Mouse (Mus musculus) intestine, embryonic 15.5 days (tissue): ENCODE results near the gene Egfem1. TPM values are rescaled to one million over a fixed set of nuclear protein-coding genes. Genes with fewer than 3 reads are reported as not detected.
A peak's percentile ranks its signal among the peaks of the same experiment; 100 is the strongest.

Source experiments
- ATAC-seq: fragments of 200-750 bp; cut with Nextera tagmentation; 2 replicates; pipeline ENCODE4 v1.8.0; 2017; ENCODE audit warnings: moderate TSS enrichment, moderate library complexity
- H3K27ac ChIP-seq: fragments of 300-500 bp; sonication (generic); 2 replicates; pipeline ENCODE4 v1.5.1; 2015; ENCODE audit warnings: mild to moderate bottlenecking, inconsistent platforms
- H3K27me3 ChIP-seq: fragments of 300-500 bp; sonication (generic); replicated peaks from 2 replicates; pipeline ENCODE4 v1.6.1; 2015; ENCODE audit warnings: inconsistent platforms
- H3K36me3 ChIP-seq: fragments of 300-500 bp; sonication (generic); 2 replicates; pipeline ENCODE4 v1.6.1; 2015; ENCODE audit warnings: inconsistent platforms
- H3K4me1 ChIP-seq: fragments of 300-500 bp; sonication (generic); replicated peaks from 2 replicates; pipeline ENCODE4 v1.6.1; 2015; ENCODE audit warnings: inconsistent platforms
- H3K4me2 ChIP-seq: fragments of 300-500 bp; sonication (generic); replicated peaks from 2 replicates; pipeline ENCODE4 v1.6.1; 2015; ENCODE audit warnings: mild to moderate bottlenecking, inconsistent platforms
- H3K4me3 ChIP-seq: fragments of 300-500 bp; sonication (generic); replicated peaks from 2 replicates; pipeline ENCODE4 v1.5.1; 2015; ENCODE audit warnings: inconsistent platforms
- H3K9ac ChIP-seq: fragments of 300-500 bp; sonication (generic); 2 replicates; pipeline ENCODE4 v1.6.1; 2015; ENCODE audit warnings: inconsistent platforms
- H3K9me3 ChIP-seq: fragments of 300-500 bp; sonication (generic); 2 replicates; pipeline ENCODE4 v1.6.1; 2016; ENCODE audit warnings: inconsistent platforms
- WGBS: fragments of 180-500 bp; shearing (Covaris S2); methylation state at CpG from one replicate; pipeline ENCODE4 v1.1.7; 2015; 5-methylcytosine and 5-hydroxymethylcytosine counted together
- polyA plus RNA-seq: library from polyadenylated mRNA; unstranded; fragments of >200 nt; fragmentation: Nextera tagmentation; extraction: Ambion mirVana; gene quantifications from 2 replicates; pipeline ENCODE4 v1.2.1, GENCODE M21; 2015

Egfem1 gene
- polyA plus RNA-seq, 1 experiment from 2014 or later, result 0.30 TPM

DNA sequence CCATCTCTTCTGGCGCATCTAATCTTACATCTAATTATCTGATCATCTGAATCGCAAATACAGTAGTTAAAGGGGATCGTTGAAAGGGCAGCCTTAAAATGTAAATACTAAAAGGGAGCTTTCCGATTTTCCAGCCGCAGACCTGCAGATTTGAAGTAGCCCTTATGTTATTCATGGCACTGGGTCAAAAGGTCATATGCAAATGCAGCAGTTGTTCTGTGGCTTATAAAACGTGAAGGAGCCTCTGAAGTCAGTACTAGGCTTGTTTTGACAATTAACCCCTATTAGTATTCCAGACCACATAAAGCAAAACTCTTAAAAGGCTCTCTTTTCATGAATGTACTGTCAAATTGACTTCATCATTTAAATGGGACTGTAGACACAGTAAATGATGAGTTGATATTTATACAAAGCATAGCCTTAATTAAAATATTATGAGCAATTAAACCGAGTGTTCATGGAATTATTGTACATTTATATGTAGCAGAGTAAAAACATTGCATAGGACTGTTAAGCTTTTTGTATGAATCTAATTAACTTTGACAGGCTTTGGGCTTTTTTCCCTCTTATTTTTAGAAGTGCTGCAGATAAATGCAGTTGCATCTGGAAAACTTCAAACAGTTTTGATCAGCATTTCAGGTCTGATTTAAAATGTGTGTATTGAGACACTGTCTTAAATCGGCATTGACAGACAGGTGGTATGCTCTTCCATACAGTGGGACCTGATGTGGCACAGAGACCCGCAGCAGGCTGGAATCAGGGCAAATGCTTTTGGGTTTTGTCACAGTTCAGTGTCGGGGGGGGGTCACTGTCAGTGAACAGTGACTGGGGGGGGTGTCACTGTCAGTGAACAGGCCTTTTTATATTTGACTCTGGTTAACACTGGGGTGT, 54.5 kb downstream of the Egfem1 start:
- Histone ChIP-seq H3K4me1 (no peaks in the 10 kb centered on the region), H3K36me3 (no peaks in the 10 kb centered on the region), H3K9me3 (no peaks in the 10 kb centered on the region), H3K9ac (no peak overlapping the region), H3K27ac (no peak overlapping the region), H3K4me3 (no peak overlapping the region), H3K4me2 (no peak overlapping the region), H3K27me3 (no peaks in the 10 kb centered on the region)
- no peak for ATAC-seq
- WGBS, result 26% methylated on average over 10 of the region's 10 CpGs

DNA sequence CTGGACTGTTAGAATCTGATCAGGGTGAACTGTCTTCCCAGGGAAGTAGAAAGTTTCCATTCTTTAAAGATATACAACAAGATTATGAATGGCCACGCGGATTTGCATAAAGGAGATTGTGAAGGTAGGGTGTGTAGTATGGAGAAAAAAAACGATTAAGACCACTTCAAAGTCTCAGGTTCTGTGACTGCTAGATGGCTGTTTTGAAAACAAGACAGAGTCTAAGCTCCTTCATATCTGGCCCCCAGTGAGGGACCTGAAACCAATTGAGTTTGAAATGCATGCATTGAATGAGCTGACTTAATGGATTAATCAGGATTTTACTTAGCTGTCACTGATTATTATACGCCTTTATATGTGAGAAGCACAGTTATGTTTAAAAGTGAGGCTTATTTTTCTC, 86.6 kb downstream of the Egfem1 start:
- H3K27ac ChIP-seq, result no peak overlapping the region
- ATAC-seq, result no peak

DNA sequence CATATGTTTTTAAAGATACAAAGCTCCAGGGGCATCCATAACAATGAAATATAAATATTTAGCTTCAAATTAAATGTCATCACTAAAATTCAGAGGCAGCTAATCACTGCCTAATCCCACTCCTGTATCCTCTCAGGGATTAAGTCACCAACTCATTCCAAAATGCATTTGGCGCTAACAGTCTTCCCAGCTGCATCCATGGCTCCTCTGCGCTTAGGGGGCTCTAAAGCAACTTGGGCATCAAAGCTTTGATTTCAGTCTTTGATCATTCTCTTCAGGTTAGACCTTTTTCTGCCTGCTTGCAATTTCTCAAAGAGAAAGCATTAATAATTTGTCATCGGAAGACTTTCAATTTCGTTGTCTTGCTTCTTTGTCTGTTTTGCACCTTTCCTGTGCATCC, 87.2 kb downstream of the Egfem1 start:
- no peaks in the 10 kb centered on the region for H3K36me3 ChIP-seq
- no peak for ATAC-seq
- H3K9ac ChIP-seq, result no peak overlapping the region
- H3K4me2 ChIP-seq, result no peak overlapping the region
- H3K4me1 ChIP-seq, result no peaks in the 10 kb centered on the region
- 82% methylated on average over 4 of the region's 4 CpGs for WGBS
- no peaks in the 10 kb centered on the region for H3K27me3 ChIP-seq
- H3K27ac ChIP-seq, result no peak overlapping the region
- no peaks in the 10 kb centered on the region for H3K9me3 ChIP-seq
- H3K4me3 ChIP-seq, result no peak overlapping the region

More for the DNA sequence above, 86.6 kb downstream of the Egfem1 start:
- Histone ChIP-seq H3K36me3 (no peaks in the 10 kb centered on the region), H3K4me2 (no peak overlapping the region), H3K4me1 (no peaks in the 10 kb centered on the region), H3K27me3 (no peaks in the 10 kb centered on the region), H3K4me3 (no peak overlapping the region), H3K9me3 (no peaks in the 10 kb centered on the region), H3K9ac (no peak overlapping the region)
- WGBS, result 89% methylated on average over 4 of the region's 4 CpGs

DNA sequence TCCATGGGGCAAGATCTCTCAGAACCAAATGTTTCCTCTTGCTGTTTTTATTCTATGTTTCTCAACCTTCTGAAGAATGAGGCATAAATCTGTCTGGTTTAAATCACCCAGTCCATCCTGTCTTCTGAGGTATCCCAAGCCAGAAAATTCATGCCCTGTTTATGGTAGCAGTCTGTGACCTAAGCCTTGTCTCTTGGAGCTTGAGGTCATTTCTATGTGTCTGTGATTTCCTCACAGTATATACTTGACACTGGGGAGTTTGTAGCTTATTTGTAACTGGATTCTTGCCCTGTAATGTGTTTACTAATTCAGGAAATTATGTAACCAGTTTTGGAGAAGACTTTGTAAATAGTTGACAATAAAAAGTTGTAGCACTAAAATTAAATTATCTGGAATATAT, 95.2 kb downstream of the Egfem1 start:
- no peaks in the 10 kb centered on the region for H3K9me3 ChIP-seq
- H3K27ac ChIP-seq, result no peak overlapping the region
- H3K4me3 ChIP-seq, result no peak overlapping the region
- H3K27me3 ChIP-seq, result no peaks in the 10 kb centered on the region
- no peaks in the 10 kb centered on the region for H3K36me3 ChIP-seq
- no peak overlapping the region for H3K9ac ChIP-seq
- H3K4me1 ChIP-seq, result no peaks in the 10 kb centered on the region
- H3K4me2 ChIP-seq, result no peak overlapping the region
- ATAC-seq, result no peak

DNA sequence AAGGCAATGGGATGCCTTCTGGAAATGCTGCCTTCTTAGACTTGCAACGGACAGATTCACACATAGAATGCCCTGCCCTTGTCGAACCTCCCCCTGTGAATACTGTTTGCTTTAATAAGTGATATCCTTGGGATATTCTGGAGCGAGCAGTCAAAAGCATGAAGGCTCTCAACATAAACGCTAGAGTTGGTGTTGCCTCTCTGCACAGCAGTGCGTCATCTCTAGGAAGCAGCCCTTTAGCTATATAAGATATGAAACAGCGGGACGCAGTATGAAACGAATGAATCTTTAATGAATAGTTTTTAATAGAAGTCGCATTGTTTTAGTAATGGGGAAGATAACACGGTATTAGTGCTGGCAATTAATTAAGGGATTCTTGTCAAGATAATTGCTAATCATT, 101.2 kb downstream of the Egfem1 start:
- Histone ChIP-seq H3K4me1 (no peaks in the 10 kb centered on the region), H3K9ac (no peak overlapping the region), H3K9me3 (no peaks in the 10 kb centered on the region), H3K27me3 (no peaks in the 10 kb centered on the region), H3K27ac (no peak overlapping the region), H3K4me2 (no peak overlapping the region), H3K4me3 (no peak overlapping the region), H3K36me3 (no peaks in the 10 kb centered on the region)
- WGBS, result 84% methylated on average over 10 of the region's 10 CpGs
- ATAC-seq, result no peak

DNA sequence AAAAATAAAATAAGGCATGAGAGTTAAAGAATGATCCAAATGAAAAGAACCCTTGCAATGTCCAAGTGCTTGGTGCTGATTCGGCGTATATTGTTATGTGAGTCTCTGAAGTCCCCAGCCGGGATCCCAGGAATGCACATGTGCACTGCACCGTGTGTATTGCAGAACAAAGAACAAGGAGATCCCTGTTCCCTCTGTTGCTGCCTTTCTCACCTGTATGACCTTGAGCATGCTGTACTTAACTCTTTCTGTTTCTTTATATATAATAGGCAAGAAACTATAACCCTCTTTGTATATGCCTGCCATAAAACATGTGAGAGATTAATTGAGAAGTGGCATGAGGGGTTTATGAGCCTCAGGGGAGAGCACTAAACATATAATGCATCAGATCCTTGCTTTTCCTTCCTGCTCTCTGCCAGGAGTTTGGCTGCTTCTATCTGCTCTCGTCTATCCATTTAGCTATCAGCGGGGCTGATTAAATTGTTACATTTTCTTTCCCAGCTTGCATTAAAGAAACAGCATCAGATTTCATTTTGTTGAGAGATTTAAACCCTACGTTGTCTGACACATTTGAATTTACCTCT, 101.9 kb downstream of the Egfem1 start:
- Histone ChIP-seq H3K4me1 (no peaks in the 10 kb centered on the region), H3K9me3 (no peaks in the 10 kb centered on the region), H3K27ac (no peak overlapping the region), H3K27me3 (no peaks in the 10 kb centered on the region), H3K36me3 (no peaks in the 10 kb centered on the region), H3K9ac (no peak overlapping the region), H3K4me2 (no peak overlapping the region), H3K4me3 (no peak overlapping the region)
- ATAC-seq, result peak; percentile 67
- 45% methylated on average over 7 of the region's 7 CpGs for WGBS

DNA sequence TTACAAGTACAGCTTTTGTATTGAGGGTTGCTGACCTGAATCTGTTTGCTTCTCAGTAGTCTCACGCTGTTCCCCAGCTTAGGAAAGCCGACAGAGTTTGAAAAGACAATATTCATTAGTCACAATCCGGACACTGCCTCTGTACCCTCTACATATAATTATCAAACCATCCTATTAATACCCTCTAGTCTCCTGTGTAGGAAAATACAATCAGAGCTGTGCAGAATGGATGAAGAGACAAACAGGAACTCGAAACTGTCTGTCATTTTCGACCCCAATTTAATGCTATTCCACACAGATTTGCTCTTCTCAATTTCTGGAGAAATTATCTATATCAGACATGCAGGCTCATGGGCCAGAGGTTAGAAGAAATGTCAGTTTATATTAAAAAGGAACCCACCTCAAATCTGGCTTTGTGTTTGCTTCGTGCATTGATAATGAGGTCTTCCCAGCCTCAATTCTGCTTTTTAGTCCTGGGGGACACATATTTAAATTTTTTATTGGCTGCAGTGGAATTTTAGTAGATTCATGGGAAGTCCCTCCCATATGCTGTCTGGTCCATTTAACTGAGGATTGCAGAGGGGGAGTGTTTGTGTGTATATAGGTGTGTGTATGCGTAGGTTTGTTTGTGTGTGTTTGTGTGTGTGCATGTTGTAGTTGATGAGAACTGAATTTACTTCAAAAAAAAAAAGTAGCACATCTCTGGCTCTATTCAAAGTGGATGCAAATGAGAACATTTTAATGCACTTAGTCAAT, 102.8 kb downstream of the Egfem1 start:
- H3K4me2 ChIP-seq, result no peak overlapping the region
- H3K9me3 ChIP-seq, result no peaks in the 10 kb centered on the region
- WGBS, result 80% methylated on average over 7 of the region's 7 CpGs
- H3K4me1 ChIP-seq, result no peaks in the 10 kb centered on the region
- H3K9ac ChIP-seq, result no peak overlapping the region
- no peaks in the 10 kb centered on the region for H3K36me3 ChIP-seq
- H3K27me3 ChIP-seq, result no peaks in the 10 kb centered on the region
- no peak for ATAC-seq
- no peak overlapping the region for H3K4me3 ChIP-seq
- H3K27ac ChIP-seq, result no peak overlapping the region

DNA sequence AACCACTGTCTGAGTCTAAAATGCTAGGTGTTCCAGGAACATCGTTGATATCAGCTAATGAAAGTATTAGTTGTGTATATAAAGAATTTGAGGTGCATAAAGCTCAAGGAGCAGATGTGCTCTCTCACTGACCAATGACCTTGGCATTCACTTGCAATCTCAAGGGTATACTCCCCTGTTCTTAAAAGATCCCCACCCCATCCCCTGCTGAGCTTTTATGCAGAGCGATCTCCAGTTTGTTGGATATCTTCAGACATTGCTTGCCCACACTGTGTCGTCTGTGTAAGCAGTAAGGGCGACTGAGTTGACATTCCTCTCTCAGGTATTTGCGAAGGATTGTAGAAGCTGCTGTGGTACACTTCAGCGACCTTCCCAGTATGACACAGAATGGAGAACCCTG, 108.4 kb downstream of the Egfem1 start:
- H3K4me3 ChIP-seq, result no peak overlapping the region
- WGBS, result 66% methylated on average over 6 of the region's 6 CpGs
- H3K36me3 ChIP-seq, result no peaks in the 10 kb centered on the region
- no peak overlapping the region for H3K9ac ChIP-seq
- H3K4me1 ChIP-seq, result no peaks in the 10 kb centered on the region
- no peak overlapping the region for H3K27ac ChIP-seq
- H3K4me2 ChIP-seq, result no peak overlapping the region
- no peak for ATAC-seq
- no peaks in the 10 kb centered on the region for H3K9me3 ChIP-seq
- H3K27me3 ChIP-seq, result 0 out of 2 replicates have a peak, but pooled peaks cover 2% of the 10 kb centered on the region

DNA sequence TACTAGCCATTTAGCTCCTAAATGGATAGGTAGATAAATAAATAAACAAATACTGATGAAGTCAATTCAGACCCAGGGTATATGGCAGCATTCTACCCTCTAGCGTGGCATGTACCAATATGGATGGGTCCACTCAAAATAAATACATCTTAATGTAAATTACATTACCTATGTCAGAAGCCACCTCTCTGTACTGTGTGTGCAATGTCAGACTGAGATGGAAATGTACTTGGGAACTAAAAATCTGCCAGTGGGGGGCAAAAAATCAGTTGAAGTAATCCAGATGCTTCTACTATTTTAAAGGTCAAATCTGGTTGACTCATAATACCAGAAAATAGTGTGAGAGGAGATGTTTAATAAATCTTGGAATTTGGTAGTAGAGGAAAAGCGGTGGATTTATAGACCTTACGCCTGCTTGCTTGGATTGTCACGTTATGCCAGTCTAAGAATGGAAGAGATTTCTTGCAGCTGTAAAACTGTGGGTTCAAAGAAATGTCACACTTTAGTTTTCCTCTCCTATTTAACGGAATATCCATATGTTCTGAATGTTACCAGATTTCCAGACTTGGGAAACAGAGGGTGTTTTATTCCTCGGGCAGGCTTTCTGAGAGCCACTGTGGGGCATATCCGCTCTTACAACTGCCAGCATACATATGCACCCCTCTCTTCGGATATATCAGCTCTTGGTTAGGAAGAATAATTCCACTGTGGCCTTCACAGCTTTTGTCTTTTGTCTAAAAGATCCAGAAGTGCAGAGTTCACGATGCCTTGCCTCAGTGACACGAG, 116.1 kb downstream of the Egfem1 start:
- no peak overlapping the region for H3K4me3 ChIP-seq
- ATAC-seq, result no peak
- no peak overlapping the region for H3K9ac ChIP-seq
- H3K4me2 ChIP-seq, result no peak overlapping the region
- H3K27ac ChIP-seq, result no peak overlapping the region
- H3K36me3 ChIP-seq, result no peaks in the 10 kb centered on the region
- WGBS, result 72% methylated on average over 10 of the region's 10 CpGs
- no peaks in the 10 kb centered on the region for H3K4me1 ChIP-seq
- H3K9me3 ChIP-seq, result no peaks in the 10 kb centered on the region
- no peaks in the 10 kb centered on the region for H3K27me3 ChIP-seq

DNA sequence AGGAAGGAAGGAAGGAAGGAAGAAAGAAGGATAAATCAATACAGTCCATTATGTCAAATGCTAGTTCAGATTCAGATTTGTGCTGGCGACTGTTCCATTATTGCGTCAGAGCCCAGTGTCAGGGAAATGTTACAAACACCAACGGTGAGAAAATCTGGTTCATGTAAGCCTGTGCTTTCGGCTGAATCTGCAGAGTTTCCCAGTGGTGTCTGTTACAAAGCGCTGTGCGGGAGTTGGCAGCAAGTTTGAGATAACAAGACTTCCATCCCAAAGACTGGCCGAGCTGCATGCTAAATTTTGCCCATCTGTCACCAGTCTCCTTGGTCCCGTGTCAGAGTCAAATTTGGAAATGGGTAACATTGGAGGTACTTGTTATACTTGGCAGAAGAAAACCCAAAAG, 118.8 kb downstream of the Egfem1 start:
- Histone ChIP-seq H3K4me2 (no peak overlapping the region), H3K27ac (no peak overlapping the region)
- no peak for ATAC-seq

DNA sequence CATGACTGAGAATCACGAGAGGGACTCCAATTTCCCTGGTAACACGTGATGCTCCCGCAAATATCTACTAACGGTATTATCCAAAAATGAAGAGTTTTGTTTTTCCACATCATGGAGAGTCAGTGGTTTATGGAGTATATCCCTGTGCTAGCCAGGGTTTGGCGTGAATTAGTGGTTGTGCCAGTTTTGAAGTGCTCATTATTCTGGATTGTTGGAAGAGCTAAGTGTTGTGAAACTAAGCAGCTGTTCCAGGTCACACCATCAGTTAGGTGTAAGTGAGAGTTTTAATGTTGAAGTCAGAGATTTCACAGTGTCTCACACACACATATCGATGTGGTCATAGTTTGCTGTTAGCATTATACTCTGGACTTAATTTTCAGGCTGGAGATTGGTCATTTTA, 120.7 kb downstream of the Egfem1 start:
- H3K9ac ChIP-seq, result no peak overlapping the region
- H3K27me3 ChIP-seq, result no peaks in the 10 kb centered on the region
- no peak overlapping the region for H3K4me3 ChIP-seq
- H3K27ac ChIP-seq, result no peak overlapping the region
- no peaks in the 10 kb centered on the region for H3K9me3 ChIP-seq
- WGBS, result 94% methylated on average over 6 of the region's 6 CpGs
- no peaks in the 10 kb centered on the region for H3K4me1 ChIP-seq
- H3K36me3 ChIP-seq, result no peaks in the 10 kb centered on the region
- no peak for ATAC-seq
- H3K4me2 ChIP-seq, result no peak overlapping the region

More for the DNA sequence above, 118.8 kb downstream of the Egfem1 start:
- Histone ChIP-seq H3K36me3 (no peaks in the 10 kb centered on the region), H3K4me3 (no peak overlapping the region), H3K4me1 (no peaks in the 10 kb centered on the region), H3K27me3 (no peaks in the 10 kb centered on the region), H3K9ac (no peak overlapping the region), H3K9me3 (no peaks in the 10 kb centered on the region)
- 67% methylated on average over 8 of the region's 8 CpGs for WGBS

DNA sequence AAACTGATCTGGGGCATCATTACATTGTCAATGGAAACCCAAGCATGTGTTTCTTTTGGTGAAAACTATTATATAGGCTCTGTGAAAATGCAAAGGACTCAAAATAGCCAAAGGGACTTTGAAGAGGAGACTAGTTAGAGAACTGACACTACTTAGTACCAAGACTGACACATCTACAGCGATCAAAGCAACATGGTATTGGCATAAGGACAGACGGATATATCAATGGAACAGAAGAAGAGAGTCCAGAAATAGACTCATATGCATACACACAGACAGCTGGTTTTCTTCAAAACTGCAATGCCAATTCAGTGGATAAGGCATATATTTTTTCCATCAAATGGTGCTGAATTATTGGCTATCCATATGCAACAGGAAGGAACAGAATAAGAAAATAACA, 140.6 kb downstream of the Egfem1 start:
- no peaks in the 10 kb centered on the region for H3K4me1 ChIP-seq
- H3K36me3 ChIP-seq, result no peaks in the 10 kb centered on the region
- no peak overlapping the region for H3K4me3 ChIP-seq
- WGBS, result 86% methylated on average over 2 of the region's 2 CpGs
- no peak overlapping the region for H3K9ac ChIP-seq
- no peaks in the 10 kb centered on the region for H3K27me3 ChIP-seq
- no peaks in the 10 kb centered on the region for H3K9me3 ChIP-seq
- H3K27ac ChIP-seq, result no peak overlapping the region
- ATAC-seq, result no peak
- no peak overlapping the region for H3K4me2 ChIP-seq
